Mouse (Mus musculus): ENCODE data around the gene Per1. TPM values are rescaled to one million over a fixed set of nuclear protein-coding genes. Genes with fewer than 3 reads are reported as not detected.

Per1 gene
- polyA plus RNA-seq, 1 experiment from 2014 or later = 8.0 TPM

DNA sequence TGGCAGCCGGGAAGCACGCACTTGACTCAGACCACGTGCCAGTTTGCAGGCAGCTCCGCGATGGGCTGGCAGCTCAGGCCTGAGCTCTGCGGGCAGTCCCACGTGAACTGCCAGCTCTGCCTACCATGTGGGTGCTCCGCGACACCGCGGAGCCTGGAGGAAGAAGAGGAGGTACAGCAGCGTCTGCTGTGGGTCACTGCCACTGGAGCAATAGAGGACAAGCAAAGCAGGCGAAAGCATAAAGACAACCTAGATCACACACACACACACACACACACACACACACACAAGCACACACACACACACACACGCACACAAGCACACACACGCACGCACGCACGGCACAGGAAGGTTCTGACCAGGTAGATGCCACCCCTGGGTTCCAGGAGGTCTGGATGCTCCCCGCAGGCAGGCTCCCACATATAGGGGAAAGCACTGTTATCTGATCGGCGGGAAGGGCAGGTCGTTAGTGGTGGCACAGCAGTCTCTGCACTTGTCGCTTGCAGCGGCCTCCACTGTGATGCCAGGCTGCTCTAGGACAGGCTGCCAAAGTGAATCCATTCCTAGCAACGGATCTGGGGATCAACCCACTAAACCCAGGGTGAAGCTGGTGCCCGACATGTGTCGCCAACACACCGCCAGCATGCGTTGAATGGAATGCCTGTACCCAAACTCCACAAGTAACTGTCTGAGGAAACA lies 28.7 kb upstream of the Per1 start:
- Histone ChIP-seq H3K9me3 (no peaks in the 10 kb centered on the region), H3K4me1 (replicated peaks) (peaks cover 39% of the 10 kb centered on the region), H3K4me3 (peak overlapping the region; percentile 40), H3K27ac (replicated peaks) (no peak overlapping the region), H3K36me3 (no peaks in the 10 kb centered on the region), H3K27me3 (peaks cover 4% of the 10 kb centered on the region; the same call in 1 of the 2 replicates), H3K9ac (peak overlapping the region; percentile 74), H3K4me2 (peak overlapping the region; percentile 79)
- WGBS = 1% methylated on average over 26 of the region's 29 CpGs
- no peak for ATAC-seq (ENCODE audit: low read depth)

DNA sequence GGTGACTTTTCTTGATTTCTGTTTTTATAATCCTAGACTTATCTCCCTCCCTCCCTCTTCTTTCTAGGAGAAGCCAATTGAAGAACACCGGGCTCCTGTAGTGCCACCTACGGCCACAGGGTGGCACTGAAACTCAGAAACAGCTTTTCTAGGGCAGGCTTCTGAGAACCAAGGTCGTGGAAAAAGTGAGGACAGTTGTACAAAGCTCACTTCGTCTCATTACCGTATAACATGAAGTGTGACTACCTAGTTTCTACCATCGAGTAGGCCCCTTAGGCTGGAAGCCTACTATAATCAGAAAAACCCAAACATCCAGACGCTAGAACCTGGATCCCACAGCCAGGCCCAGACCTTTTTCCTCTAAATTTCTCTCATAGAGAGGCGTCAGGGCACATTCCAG lies 28.1 kb upstream of the Per1 start:
- Histone ChIP-seq H3K4me1 (replicated peaks) (peaks cover 39% of the 10 kb centered on the region), H3K4me2 (peak overlapping the region; percentile 79), H3K9me3 (no peaks in the 10 kb centered on the region), H3K36me3 (no peaks in the 10 kb centered on the region), H3K9ac (peak overlapping the region; percentile 74), H3K27ac (replicated peaks) (no peak overlapping the region), H3K27me3 (peaks cover 4% of the 10 kb centered on the region; the same call in 1 of the 2 replicates), H3K4me3 (peak overlapping the region; percentile 40)
- no peak for ATAC-seq (ENCODE audit: low read depth)
- WGBS = 10% methylated on average over 8 of the region's 8 CpGs

DNA sequence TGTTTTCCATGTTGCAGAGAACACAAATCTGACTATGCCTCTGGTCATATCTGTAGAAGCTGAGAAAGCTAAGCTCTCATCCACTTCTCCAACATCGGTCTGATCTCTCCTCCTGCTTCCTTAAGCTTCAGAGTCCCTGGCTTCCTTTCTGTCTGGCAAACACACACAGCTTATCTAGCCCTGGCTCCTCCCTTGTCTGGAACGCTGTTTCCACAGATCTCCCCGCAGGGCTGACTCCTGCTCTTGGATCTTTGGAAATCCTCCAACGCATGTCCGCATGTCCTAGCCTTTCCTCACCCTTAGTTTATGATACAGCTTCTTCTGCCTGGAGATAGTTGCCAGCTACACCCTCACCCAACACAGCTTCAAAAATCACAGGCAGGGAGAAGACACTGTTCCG lies 27.4 kb upstream of the Per1 start:
- 65% methylated on average over 6 of the region's 6 CpGs for WGBS
- Histone ChIP-seq H3K4me2 (no peak overlapping the region), H3K27ac (replicated peaks) (no peak overlapping the region), H3K27me3 (peaks cover 4% of the 10 kb centered on the region; the same call in 1 of the 2 replicates), H3K9me3 (no peaks in the 10 kb centered on the region), H3K36me3 (no peaks in the 10 kb centered on the region), H3K4me1 (replicated peaks) (peaks cover 45% of the 10 kb centered on the region), H3K9ac (peak overlapping the region; percentile 34; the same call in 1 of the 2 replicates), H3K4me3 (no peak overlapping the region)
- ATAC-seq (ENCODE audit: low read depth) = no peak

DNA sequence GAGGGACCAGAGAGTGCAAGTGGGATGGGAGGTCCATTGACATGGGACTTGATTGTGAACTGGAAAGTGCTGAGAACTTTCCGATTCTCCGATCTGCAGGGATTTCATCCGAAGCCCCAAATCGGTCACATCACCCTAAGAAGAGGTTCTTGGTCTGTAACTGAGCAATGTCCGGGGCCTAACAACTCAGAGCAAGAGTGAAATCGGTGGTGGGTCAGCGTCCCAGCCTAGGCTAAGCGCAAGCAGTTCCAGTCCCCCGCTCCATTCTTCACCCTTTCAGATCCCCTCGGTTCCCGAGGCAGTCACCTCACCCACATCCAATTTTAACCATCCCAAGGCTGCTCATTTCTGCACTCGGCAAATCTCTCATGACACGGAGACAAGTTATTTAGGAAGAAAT lies 24.9 kb upstream of the Per1 start:
- Histone ChIP-seq H3K9ac (peak overlapping the region; percentile 83), H3K4me1 (replicated peaks) (peaks cover 52% of the 10 kb centered on the region), H3K4me3 (peak overlapping the region; percentile 61), H3K9me3 (no peaks in the 10 kb centered on the region), H3K27ac (replicated peaks) (peak overlapping the region; percentile 91), H3K36me3 (no peaks in the 10 kb centered on the region), H3K4me2 (peak overlapping the region; percentile 72), H3K27me3 (peaks cover 4% of the 10 kb centered on the region; the same call in 1 of the 2 replicates)
- WGBS = 1% methylated on average over 13 of the region's 13 CpGs
- ATAC-seq (ENCODE audit: low read depth) = no peak

DNA sequence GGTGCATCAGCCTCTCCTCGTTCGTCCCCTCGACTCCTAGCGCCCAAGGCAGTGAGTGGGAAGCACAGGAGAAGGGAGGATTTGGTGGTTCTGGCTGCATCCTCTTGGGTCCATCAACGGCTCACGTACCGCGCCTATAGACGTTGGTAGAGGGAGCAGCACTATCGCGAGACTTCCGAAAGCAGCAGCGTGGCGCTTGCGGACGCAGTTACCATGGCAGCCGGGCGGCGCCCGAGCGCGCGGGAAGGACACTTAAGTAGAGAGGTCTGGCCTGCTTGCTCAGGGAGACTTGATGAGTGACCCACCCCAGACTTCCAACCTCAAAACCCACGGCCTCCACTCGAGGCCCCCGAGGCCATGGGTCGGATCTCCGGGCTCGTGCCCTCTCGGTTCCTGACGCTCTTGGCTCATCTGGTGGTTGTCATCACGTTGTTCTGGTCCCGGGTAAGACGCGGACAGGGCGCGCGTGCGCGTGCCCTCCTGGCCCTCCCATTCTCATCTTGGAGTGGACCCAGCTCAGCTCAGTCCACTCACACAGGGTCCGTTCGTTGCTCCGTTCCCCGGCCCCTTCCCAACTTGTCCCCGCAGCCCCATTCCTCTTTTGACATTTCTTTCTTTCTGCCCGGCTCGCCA lies 24.3 kb upstream of the Per1 start, which contains the start of gene Tmem107:
TSS of gene Tmem107 (plus strand) at position 217 of the 633 bp plus-strand sequence.
- Histone ChIP-seq H3K4me2 (peak within 1 kb of the TSS; percentile 72), H3K27ac (replicated peaks) (peak within 1 kb of the TSS; percentile 91), H3K9me3 (no peaks in the 10 kb centered on the region), H3K9ac (peak within 1 kb of the TSS; percentile 83), H3K4me1 (replicated peaks) (peaks cover 52% of the 10 kb centered on the region), H3K4me3 (peak within 1 kb of the TSS; percentile 61), H3K36me3 (no peaks in the 10 kb centered on the region), H3K27me3 (0 out of 2 replicates have a peak, but pooled peaks cover 1% of the 10 kb centered on the region)
- WGBS = under 1% methylated on average over 47 of the region's 47 CpGs
- peak; percentile 82 for ATAC-seq (ENCODE audit: low read depth)

DNA sequence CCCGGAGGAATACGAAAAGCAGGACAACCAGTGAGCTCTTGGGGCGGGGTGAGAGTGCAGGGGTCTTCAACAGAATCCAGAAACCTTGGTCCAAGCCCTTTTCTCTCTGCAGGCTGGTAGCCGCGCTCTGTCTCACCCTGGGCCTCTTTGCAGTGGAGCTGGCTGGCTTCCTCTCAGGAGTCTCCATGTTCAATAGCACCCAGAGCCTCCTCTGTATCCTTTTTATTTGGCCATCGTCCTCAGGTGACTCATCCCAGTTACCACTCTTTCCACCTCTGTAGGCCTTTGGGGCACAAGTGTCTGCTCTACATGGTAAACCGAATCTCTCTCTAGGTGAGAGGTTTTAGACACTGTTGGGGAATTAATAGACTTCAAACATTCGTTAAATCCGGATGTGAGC lies 23.8 kb upstream of the Per1 start:
- H3K36me3 ChIP-seq = no peaks in the 10 kb centered on the region
- H3K27me3 ChIP-seq = no peaks in the 10 kb centered on the region
- peaks cover 49% of the 10 kb centered on the region for H3K4me1 ChIP-seq (replicated peaks)
- H3K9me3 ChIP-seq = no peaks in the 10 kb centered on the region
- peak overlapping the region; percentile 91 for H3K27ac ChIP-seq (replicated peaks)
- WGBS = 23% methylated on average over 9 of the region's 9 CpGs
- H3K9ac ChIP-seq = peak overlapping the region; percentile 83
- ATAC-seq (ENCODE audit: low read depth) = no peak
- H3K4me2 ChIP-seq = peak overlapping the region; percentile 72
- peak overlapping the region; percentile 61 for H3K4me3 ChIP-seq

DNA sequence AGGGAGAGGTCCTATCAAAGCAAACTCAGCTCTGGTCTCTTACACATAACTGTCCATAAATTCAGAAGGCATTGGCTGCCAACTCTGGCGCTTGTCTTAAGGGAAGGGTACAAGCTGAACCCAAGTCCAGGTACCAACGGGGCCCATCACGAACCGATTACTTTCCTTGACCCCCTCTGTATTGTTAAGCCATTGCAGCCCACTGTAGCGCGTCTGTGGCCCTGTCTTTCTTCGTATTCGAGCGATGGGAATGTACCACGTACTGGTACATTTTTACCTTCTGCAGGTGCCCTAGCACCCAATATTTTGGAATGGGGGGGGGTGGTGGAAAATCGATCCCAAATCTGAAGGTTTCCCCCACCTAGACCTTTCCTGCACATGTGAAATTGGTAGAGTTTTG lies 22.8 kb upstream of the Per1 start:
- peak overlapping the region; percentile 72 for H3K4me2 ChIP-seq
- H3K4me1 ChIP-seq (replicated peaks) = peaks cover 44% of the 10 kb centered on the region
- peak overlapping the region; percentile 34 for H3K4me3 ChIP-seq
- no peaks in the 10 kb centered on the region for H3K27me3 ChIP-seq
- H3K9ac ChIP-seq = peak overlapping the region; percentile 74
- ATAC-seq (ENCODE audit: low read depth) = no peak
- peak overlapping the region; percentile 91 for H3K27ac ChIP-seq (replicated peaks)
- no peaks in the 10 kb centered on the region for H3K9me3 ChIP-seq
- 85% methylated on average over 11 of the region's 11 CpGs for WGBS
- no peaks in the 10 kb centered on the region for H3K36me3 ChIP-seq

DNA sequence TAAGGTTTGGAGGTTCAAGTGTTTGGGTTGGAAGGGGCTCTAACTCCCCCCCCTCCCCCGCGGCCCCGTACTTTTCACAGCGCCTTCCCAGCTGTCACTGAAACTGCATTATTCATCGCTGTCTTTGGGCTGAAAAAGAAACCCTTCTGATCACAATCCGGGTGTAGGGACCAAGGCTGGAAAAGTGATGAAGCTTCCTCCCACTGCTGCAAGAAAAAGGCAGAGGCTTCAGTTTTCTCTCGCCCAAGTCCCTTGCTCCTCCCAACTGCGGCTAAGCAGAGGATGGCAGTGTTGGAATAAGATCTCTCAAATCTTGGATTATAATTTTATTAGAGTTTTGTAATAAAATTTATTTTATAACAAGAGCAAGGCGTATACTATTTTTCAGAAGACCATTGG lies 22.4 kb upstream of the Per1 start:
- Histone ChIP-seq H3K4me1 (replicated peaks) (peaks cover 44% of the 10 kb centered on the region), H3K27ac (replicated peaks) (peak overlapping the region; percentile 91), H3K4me2 (peak overlapping the region; percentile 72), H3K27me3 (no peaks in the 10 kb centered on the region), H3K9me3 (no peaks in the 10 kb centered on the region), H3K9ac (peak overlapping the region; percentile 74), H3K36me3 (no peaks in the 10 kb centered on the region), H3K4me3 (peak overlapping the region; percentile 34)
- peak; percentile 24; the same call in 1 of the 2 replicates for ATAC-seq (ENCODE audit: low read depth)
- WGBS = 9% methylated on average over 9 of the region's 9 CpGs

DNA sequence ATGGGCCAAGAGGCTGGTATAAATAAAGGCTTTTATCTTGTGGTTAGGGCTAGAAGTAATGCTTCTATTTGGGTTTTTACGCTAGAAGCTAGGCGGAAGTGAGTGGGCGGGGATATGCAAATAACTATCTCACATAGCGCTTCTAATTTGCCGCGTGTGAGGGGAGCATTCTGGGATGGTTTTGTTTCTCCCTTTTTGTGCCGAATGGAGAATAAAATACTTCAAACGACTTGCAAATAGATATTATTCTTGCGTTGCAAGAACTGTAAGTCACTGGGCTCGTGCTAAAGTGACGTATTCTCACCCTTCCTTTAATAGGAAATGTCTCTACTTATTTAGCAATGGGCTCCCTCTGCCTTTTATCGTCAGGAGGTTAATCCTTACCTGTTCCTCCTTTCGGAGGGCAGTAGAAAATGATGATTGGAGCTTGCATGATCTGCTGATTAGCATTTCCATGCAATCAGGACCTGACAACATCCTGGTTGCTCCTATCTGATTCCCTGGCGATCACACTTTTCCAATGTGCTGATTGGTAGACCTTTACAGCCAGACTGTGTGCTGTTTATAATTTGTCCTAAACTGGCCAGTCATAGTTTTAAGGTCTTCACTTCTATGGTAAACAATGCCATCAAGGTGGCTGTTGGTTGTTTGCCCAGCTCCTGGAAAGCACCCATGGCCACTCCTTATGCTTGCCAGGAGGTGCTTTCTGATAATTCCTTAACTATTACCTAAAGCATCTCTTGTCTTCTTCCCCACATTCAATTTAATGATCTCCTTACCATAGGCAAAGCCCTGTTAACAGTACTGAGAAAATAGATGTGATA lies 21.7 kb upstream of the Per1 start:
- H3K4me3 ChIP-seq = peak overlapping the region; percentile 34
- H3K27me3 ChIP-seq = no peaks in the 10 kb centered on the region
- H3K36me3 ChIP-seq = no peaks in the 10 kb centered on the region
- H3K4me1 ChIP-seq (replicated peaks) = peaks cover 44% of the 10 kb centered on the region
- peak; percentile 79 for ATAC-seq (ENCODE audit: low read depth)
- WGBS = 0% methylated on average over 14 of the region's 14 CpGs
- H3K4me2 ChIP-seq = peak overlapping the region; percentile 72
- H3K9me3 ChIP-seq = no peaks in the 10 kb centered on the region
- H3K9ac ChIP-seq = peak overlapping the region; percentile 74
- peak overlapping the region; percentile 91 for H3K27ac ChIP-seq (replicated peaks)

DNA sequence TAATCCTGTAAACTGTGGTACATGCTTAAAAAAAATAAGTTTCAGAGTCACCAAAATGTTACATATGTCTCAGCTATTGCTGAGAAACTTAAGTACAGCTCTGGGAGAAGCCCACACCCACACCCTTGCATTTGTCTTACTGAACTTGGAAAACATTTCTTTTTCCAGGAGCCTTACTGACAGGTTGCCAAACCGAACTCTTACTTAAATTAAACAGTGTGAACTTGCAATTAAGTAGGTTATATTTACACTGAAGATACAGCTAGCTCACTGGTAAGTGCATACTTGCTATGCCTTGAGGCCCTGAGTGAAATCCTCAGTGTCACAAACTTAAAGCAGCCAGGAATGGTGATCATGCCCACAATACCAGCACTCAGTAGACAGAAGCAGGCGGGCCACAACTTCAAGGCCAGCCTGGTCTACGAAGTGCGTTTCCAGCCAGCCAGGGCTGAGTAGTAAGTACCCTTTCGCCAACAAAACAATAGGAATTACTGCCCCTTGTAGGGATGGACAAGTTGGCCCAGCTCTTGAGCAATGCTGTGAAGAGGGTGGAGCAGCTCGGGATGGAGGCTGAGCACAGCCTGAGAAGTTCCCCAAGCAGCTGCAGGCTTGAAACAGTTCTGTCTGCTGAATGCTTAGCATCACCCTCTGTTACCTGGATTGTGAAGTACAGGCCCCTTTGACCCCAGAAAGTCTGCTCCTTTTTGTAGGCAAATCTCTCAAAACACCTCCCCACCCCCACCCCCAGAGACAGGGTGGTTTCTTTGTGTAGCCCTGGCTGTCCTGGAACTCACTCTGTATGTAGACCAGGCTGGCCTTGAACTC lies 20.9 kb upstream of the Per1 start:
- ATAC-seq (ENCODE audit: low read depth) = no peak
- 36% methylated on average over 6 of the region's 6 CpGs for WGBS
- Histone ChIP-seq H3K27ac (replicated peaks) (peak overlapping the region; percentile 91), H3K9ac (no peak overlapping the region), H3K4me2 (peak overlapping the region; percentile 72), H3K36me3 (no peaks in the 10 kb centered on the region), H3K27me3 (no peaks in the 10 kb centered on the region), H3K4me1 (replicated peaks) (peaks cover 44% of the 10 kb centered on the region), H3K9me3 (no peaks in the 10 kb centered on the region), H3K4me3 (no peak overlapping the region)

DNA sequence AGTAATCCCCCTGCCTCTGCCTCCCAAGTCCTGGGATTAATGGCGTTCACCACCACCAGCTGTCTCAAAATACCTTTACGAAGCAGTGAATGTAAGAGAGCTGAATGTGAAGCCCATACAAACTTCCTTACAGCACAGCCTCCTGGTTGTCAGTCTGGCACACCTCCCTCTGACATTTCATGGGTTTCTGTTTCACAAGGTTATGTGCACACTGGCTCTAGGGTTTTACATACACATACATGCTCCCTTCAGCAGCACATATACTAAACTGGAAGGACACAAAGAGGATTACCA lies 20.3 kb upstream of the Per1 start:
- Histone ChIP-seq H3K4me1 (replicated peaks) (peaks cover 43% of the 10 kb centered on the region), H3K27me3 (no peaks in the 10 kb centered on the region), H3K4me2 (no peak overlapping the region), H3K9me3 (no peaks in the 10 kb centered on the region), H3K4me3 (no peak overlapping the region), H3K27ac (replicated peaks) (peak overlapping the region; percentile 91; the same call in 1 of the 2 replicates), H3K36me3 (no peaks in the 10 kb centered on the region), H3K9ac (no peak overlapping the region)
- ATAC-seq (ENCODE audit: low read depth) = no peak
- WGBS = 54% methylated on average over 2 of the region's 2 CpGs
